Comparison of ENCODE assay signal across 8 mouse cellular contexts in the genomic region with DNA sequence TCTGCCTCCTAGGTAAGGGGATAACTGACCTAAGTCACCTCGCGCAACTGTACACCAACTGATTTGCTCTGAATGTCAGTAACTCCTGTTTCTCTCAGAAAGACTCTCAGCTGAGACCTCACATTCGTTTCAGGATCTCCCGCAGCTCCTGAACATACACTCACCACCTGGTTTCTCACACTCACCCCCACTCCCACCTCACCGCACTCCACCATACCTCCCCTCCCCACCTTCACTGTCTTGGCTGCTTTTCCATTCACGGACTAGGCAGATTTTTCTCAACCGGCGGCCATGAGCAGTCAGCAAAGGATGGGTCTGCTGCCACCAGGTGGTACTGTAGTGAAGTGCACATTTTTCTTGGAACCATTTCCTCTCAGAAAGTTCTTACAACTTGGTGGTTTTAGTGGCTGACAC. TPM values are rescaled to one million over a fixed set of nuclear protein-coding genes. Genes with fewer than 3 reads are reported as not detected.
DNase-seq lines count a peak whose midpoint lies in the region; ATAC-seq and TF ChIP-seq lines count a peak whose summit lies in the region.

No protein-coding gene starts in this region.

- H3K4me1 ChIP-seq in ES-E14 (ENCODE audit: control insufficient read depth in 2 of 2, insufficient read depth in 2 of 2, low read length in 2 of 2, poor library complexity in 1 of 2), result peaks cover 0 to 5% of the 10 kb centered on the region in 2 experiments; a peak in 2 of 4 replicates
- peaks cover 6% of the 10 kb centered on the region for H3K4me1 ChIP-seq in forebrain, embryonic 14.5 days (ENCODE audit: control insufficient read depth, insufficient read depth, low read length)
- H3K4me1 ChIP-seq in lung, adult 2 months (ENCODE audit: control insufficient read depth, insufficient read depth, low read length), result peaks cover 4% of the 10 kb centered on the region

- intact Hi-C loops in heart, postnatal 14 days (cut with DNase I), result loop anchor here (2.0 kb wide), 1 partner anchor 139 kb away; no protein-coding TSS in a partner anchor

- 16% methylated on average over 8 of the region's 8 CpGs for WGBS in forebrain, embryonic 14.5 days
- 8% methylated on average over 8 of the region's 8 CpGs for WGBS in lung, adult 2 months

- peak; percentile 87 for TF ChIP-seq CTCF in lung, adult 2 months (IDR thresholded peaks at IDR 0.05; ENCODE audit: insufficient read depth, low read length)

- H3K4me2 ChIP-seq in forebrain, embryonic 14.5 days (ENCODE audit: low read length), result peak overlapping the region; percentile 45

- no peak overlapping the region for H3K27ac ChIP-seq in ES-E14 (ENCODE audit: insufficient read depth, low read depth, low read length, poor library complexity, severe bottlenecking)
- H3K27ac ChIP-seq in forebrain, embryonic 14.5 days (ENCODE audit: low read depth, low read length), result no peak overlapping the region

- no peak for TF ChIP-seq POLR2A in lung, adult 2 months (IDR thresholded peaks at IDR 0.05; ENCODE audit: borderline replicate concordance, extremely low read depth, low read depth, low read length)

- in situ Hi-C loops in ES-E14 (cut with MboI; ENCODE audit: low sequenced_read_pairs in 2 of 2, unreplicated experiment in 2 of 2), result no loop called here

- DNase-seq in ES-E14 (ENCODE audit: low read depth, low spot score), result peak; percentile 80
- DNase-seq in forebrain, embryonic 14.5 days (ENCODE audit: low spot score), result peak; percentile 87
- DNase-seq in heart, postnatal 14 days, result peak; percentile 78 to 84
- DNase-seq in layer of hippocampus, adult 18-20 months (ENCODE audit: low spot score in 2 of 2), result peak; percentile 69 to 90
- peak; percentile 77 for DNase-seq in lung, adult 2 months
- peak; percentile 67 to 78 for DNase-seq in thymus, adult 18-20 months

- H3K27me3 ChIP-seq in forebrain, embryonic 14.5 days (replicated peaks; ENCODE audit: control insufficient read depth, insufficient read depth, low read length), result no peaks in the 10 kb centered on the region

- peak overlapping the region; percentile 20 to 54; a peak in 3 of 4 replicates for H3K4me3 ChIP-seq in ES-E14 (ENCODE audit: insufficient read depth in 1 of 2, low read depth in 1 of 2, low read length in 2 of 2, poor library complexity in 1 of 2, severe bottlenecking in 1 of 2)
- H3K4me3 ChIP-seq in forebrain, embryonic 14.5 days (ENCODE audit: low read depth, low read length), result no peak overlapping the region; the same call in 1 of the 2 replicates
- H3K4me3 ChIP-seq in lung, adult 2 months (replicated peaks; ENCODE audit: extremely low read depth, low read depth, low read length), result peak overlapping the region; percentile 68

- ATAC-seq in cerebellum, adult (ENCODE audit: insufficient number of reproducible peaks, low FRiP score, low TSS enrichment), result peak; percentile 6; the same call in 1 of the 2 replicates
- peak; percentile 76 for ATAC-seq in forebrain, embryonic 14.5 days
- ATAC-seq in neutrophil, adult 5-6 weeks (ENCODE audit: extremely low read depth, insufficient number of reproducible peaks, low FRiP score, poor library complexity, severe bottlenecking), result peak; percentile 87

- peak overlapping the region; percentile 62 for H3K9ac ChIP-seq in ES-E14 (ENCODE audit: insufficient read depth, low read depth, low read length, poor library complexity, severe bottlenecking)
- no peak overlapping the region for H3K9ac ChIP-seq in forebrain, embryonic 14.5 days (ENCODE audit: low read length)

- H3K36me3 ChIP-seq in ES-E14 (ENCODE audit: control insufficient read depth, insufficient read depth, low read length, poor library complexity, severe bottlenecking), result no peaks in the 10 kb centered on the region
- H3K36me3 ChIP-seq in forebrain, embryonic 14.5 days (ENCODE audit: control insufficient read depth, insufficient read depth, low read length), result no peaks in the 10 kb centered on the region

- no peaks in the 10 kb centered on the region for H3K9me3 ChIP-seq in ES-E14 (ENCODE audit: control insufficient read depth, insufficient read depth, low read depth, low read length)
- H3K9me3 ChIP-seq in forebrain, embryonic 14.5 days (replicated peaks; ENCODE audit: control insufficient read depth, low read length), result no peaks in the 10 kb centered on the region

TF ChIP-seq in ES-E14, 5 proteins besides CTCF, POLR2A, EP300 and RAD21:
- peak; percentile 78 for TF ChIP-seq ZC3H11A (IDR thresholded peaks at IDR 0.05; ENCODE audit: borderline replicate concordance, low read depth, low read length)
- TF ChIP-seq MAFK (IDR thresholded peaks at IDR 0.05; ENCODE audit: insufficient read depth, low read depth, low read length), result peak; percentile 54; the same call in 1 of the 2 replicates
- TF ChIP-seq CHD2 (IDR thresholded peaks at IDR 0.05; ENCODE audit: low read depth, low read length), result no peak
- no peak for TF ChIP-seq HCFC1 (IDR thresholded peaks at IDR 0.05; ENCODE audit: borderline replicate concordance, insufficient read depth, low read length)
- no peak for TF ChIP-seq ZNF384 (IDR thresholded peaks at IDR 0.05; ENCODE audit: low read depth, low read length)

RNA-seq across cellular contexts. Expression of a gene that starts 22.6 kb away (rescaled TPM):
- total RNA-seq in ES-E14 (2012; rRNA removed), result 48.4 and 60.8 TPM in 2 replicates
- polyA plus RNA-seq in forebrain, embryonic 14.5 days (2014; fragmentation: Nextera tagmentation; extraction: Ambion mirVana), result 28.5 and 32.0 TPM in 2 replicates
- 10 to 100 TPM; 57.0 to 59.3 TPM for total RNA-seq in heart, postnatal 14 days (2021)
- 100 to 1,000 TPM; 109 to 110 TPM for total RNA-seq in layer of hippocampus, adult 18-20 months (2021)
- polyA plus RNA-seq in lung, adult 2 months (2012; rRNA removed), result 5.2 and 9.2 TPM in 2 replicates
- total RNA-seq in neutrophil, adult 5-6 weeks (2017), result 84.1 and 92.2 TPM in 2 replicates

RNA-seq across cellular contexts. Expression of a gene that starts 55.7 kb away (rescaled TPM):
- total RNA-seq in ES-E14 (2012; rRNA removed), result 153 and 165 TPM in 2 replicates
- 3.5 and 6.0 TPM in 2 replicates for polyA plus RNA-seq in forebrain, embryonic 14.5 days (2014; fragmentation: Nextera tagmentation; extraction: Ambion mirVana)
- 10 to 100 TPM; 58.9 to 61.9 TPM for total RNA-seq in heart, postnatal 14 days (2021)
- total RNA-seq in layer of hippocampus, adult 18-20 months (2021), result 10 to 100 TPM; 75.3 to 76.1 TPM
- polyA plus RNA-seq in lung, adult 2 months (2012; rRNA removed), result 11.6 and 20.5 TPM in 2 replicates
- total RNA-seq in neutrophil, adult 5-6 weeks (2017), result 176 and 178 TPM in 2 replicates

Comparison
In these comparisons a context has a peak if more than half of its experiments do, and no peak if none do; other contexts are left out.
1. ATAC-seq: peak in every context shown above with its lines; median percentile 87 in neutrophil, adult 5-6 weeks; 76 in forebrain, embryonic 14.5 days; 6 in cerebellum, adult.